Mouse (Mus musculus) embryonic facial prominence, embryonic 15.5 days (tissue): ENCODE data around the gene Slc8a1. TPM values are rescaled to one million over a fixed set of nuclear protein-coding genes. Genes with fewer than 3 reads are reported as not detected.

Experiments used
- ATAC-seq: fragments of 200-750 bp; cut with Nextera tagmentation; 2 replicates; pipeline ENCODE4 v1.8.0; 2017; ENCODE audit warnings: low read depth, moderate TSS enrichment; ENCODE audit not compliant: insufficient number of reproducible peaks, low FRiP score, low TSS enrichment
- H3K27ac ChIP-seq: fragments of 300-500 bp; sonication (generic); replicated peaks from 2 replicates; pipeline ENCODE4 v1.5.1; 2015; ENCODE audit warnings: mild to moderate bottlenecking, inconsistent platforms
- H3K27me3 ChIP-seq: fragments of 300-500 bp; sonication (generic); 2 replicates; pipeline ENCODE4 v1.6.1; 2015; ENCODE audit warnings: inconsistent platforms
- H3K36me3 ChIP-seq: fragments of 300-500 bp; sonication (generic); 2 replicates; pipeline ENCODE4 v1.6.1; 2015; ENCODE audit warnings: mild to moderate bottlenecking, inconsistent platforms
- H3K4me1 ChIP-seq: fragments of 300-500 bp; sonication (generic); 2 replicates; pipeline ENCODE4 v1.6.1; 2015; ENCODE audit warnings: inconsistent platforms
- H3K4me2 ChIP-seq: fragments of 300-500 bp; sonication (generic); replicated peaks from 2 replicates; pipeline ENCODE4 v1.6.1; 2015; ENCODE audit warnings: mild to moderate bottlenecking, inconsistent platforms
- H3K4me3 ChIP-seq: fragments of 300-500 bp; sonication (generic); replicated peaks from 2 replicates; pipeline ENCODE4 v1.5.1; 2015; ENCODE audit warnings: mild to moderate bottlenecking, inconsistent platforms
- H3K9ac ChIP-seq: fragments of 300-500 bp; sonication (generic); 2 replicates; pipeline ENCODE4 v1.6.1; 2015; ENCODE audit warnings: inconsistent platforms
- H3K9me3 ChIP-seq: fragments of 300-500 bp; sonication (generic); replicated peaks from 2 replicates; pipeline ENCODE4 v1.6.1; 2016; ENCODE audit warnings: inconsistent platforms
- WGBS: fragments of 180-500 bp; shearing (Covaris S2); methylation state at CpG from one replicate; pipeline ENCODE4 v1.1.7; 2015; 5-methylcytosine and 5-hydroxymethylcytosine counted together
- polyA plus RNA-seq: library from polyadenylated mRNA; unstranded; fragments of >200 nt; fragmentation: Nextera tagmentation; extraction: Ambion mirVana; gene quantifications from 2 replicates; pipeline ENCODE4 v1.2.1, GENCODE M21; 2015

Slc8a1 gene
- polyA plus RNA-seq, 1 experiment from 2014 or later, result 3.3 TPM

DNA sequence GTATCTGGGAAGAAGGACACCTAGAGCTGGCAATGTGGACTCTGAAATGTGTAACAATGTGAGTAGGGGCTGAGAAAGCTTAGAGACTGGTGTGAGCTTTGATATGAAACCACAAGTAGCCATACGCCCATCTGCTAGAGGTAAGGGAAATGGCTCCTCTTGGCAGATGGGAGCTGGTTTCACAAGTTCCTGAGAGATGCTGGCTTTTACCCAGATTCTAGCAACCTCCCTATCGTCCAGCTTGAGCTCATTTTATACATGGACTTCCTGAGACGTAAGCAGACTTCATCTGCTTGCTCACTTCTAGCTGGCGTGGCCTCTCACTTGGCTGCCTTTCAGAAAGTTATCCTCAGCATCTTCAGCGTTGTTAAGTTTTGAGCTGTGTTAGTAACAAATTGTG, 119.7 kb downstream of the Slc8a1 start:
- Histone ChIP-seq H3K9me3 (no peaks in the 10 kb centered on the region), H3K4me3 (no peak overlapping the region), H3K36me3 (no peaks in the 10 kb centered on the region), H3K27me3 (no peaks in the 10 kb centered on the region), H3K27ac (no peak overlapping the region), H3K9ac (no peak overlapping the region), H3K4me1 (no peaks in the 10 kb centered on the region), H3K4me2 (no peak overlapping the region)
- WGBS, result 75% methylated on average over 5 of the region's 5 CpGs
- ATAC-seq, result no peak

DNA sequence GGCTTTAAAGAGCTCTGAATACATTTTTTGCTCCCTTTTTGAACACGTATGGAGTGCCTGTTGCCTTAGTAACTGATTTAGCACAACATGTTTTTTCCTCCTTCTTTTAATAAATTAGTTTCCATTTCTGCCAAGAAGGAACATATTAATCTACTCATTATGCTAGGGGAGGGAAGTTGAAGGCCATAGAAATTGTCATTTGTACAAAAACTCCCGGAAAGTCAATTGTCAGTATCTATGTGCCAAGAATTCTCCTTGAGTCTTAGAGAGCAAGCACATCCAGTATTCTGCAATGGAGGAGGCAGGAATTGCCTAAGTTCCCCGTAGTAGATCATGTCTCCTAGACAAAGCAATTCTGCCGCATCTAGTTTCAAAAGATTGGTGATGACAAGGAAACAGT, 121.9 kb downstream of the Slc8a1 start:
- Histone ChIP-seq H3K27ac (no peak overlapping the region), H3K4me2 (no peak overlapping the region), H3K9ac (no peak overlapping the region), H3K36me3 (no peaks in the 10 kb centered on the region), H3K4me1 (no peaks in the 10 kb centered on the region), H3K9me3 (no peaks in the 10 kb centered on the region), H3K4me3 (no peak overlapping the region), H3K27me3 (no peaks in the 10 kb centered on the region)
- WGBS, result 75% methylated on average over 4 of the region's 4 CpGs
- ATAC-seq, result no peak

DNA sequence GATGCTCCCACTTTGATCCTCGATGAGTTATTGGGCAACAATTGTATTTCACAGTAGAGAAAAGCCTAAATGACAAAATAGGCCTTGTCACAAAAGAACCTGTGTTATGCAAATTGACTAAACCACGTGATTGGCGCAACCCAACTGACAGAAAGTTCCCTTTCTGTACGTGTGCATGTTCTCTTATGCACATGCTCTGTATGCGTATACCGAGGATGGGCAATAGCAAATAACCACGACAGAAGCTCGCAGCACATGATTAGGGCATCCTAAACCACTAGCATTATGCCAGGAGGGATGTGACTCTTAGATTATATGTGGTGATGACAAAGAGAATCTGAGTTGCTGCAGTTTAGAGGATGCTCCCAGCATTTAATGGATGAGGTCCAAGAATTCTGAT, 122.8 kb downstream of the Slc8a1 start:
- Histone ChIP-seq H3K4me2 (no peak overlapping the region), H3K36me3 (no peaks in the 10 kb centered on the region), H3K27ac (no peak overlapping the region), H3K9ac (no peak overlapping the region), H3K4me1 (no peaks in the 10 kb centered on the region), H3K9me3 (no peaks in the 10 kb centered on the region), H3K27me3 (no peaks in the 10 kb centered on the region), H3K4me3 (no peak overlapping the region)
- no peak for ATAC-seq
- 86% methylated on average over 8 of the region's 8 CpGs for WGBS

DNA sequence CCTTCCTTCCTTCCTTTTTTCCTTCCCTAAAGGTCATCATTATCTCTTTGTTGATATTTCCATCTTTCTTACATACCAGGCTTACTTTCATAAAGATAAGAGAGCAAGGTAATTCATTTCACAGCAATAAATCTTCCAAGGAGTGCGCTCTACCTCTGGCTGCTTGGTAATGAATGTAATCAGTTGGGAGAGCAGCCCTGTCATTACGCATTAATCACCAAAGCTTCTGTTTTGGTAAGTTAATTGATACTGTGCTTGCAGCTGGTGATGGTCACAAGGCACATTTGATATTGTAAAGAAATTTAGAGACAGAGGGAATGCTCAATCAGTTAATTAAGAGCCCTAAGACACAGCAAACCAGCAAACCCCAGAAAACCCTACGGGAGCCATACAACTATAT, 130.7 kb downstream of the Slc8a1 start:
- 83% methylated on average over 3 of the region's 3 CpGs for WGBS
- Histone ChIP-seq H3K4me2 (no peak overlapping the region), H3K4me1 (0 out of 2 replicates have a peak, but pooled peaks cover 4% of the 10 kb centered on the region), H3K9ac (no peak overlapping the region), H3K9me3 (no peaks in the 10 kb centered on the region), H3K27me3 (no peaks in the 10 kb centered on the region), H3K36me3 (no peaks in the 10 kb centered on the region), H3K27ac (no peak overlapping the region), H3K4me3 (no peak overlapping the region)
- ATAC-seq, result no peak

DNA sequence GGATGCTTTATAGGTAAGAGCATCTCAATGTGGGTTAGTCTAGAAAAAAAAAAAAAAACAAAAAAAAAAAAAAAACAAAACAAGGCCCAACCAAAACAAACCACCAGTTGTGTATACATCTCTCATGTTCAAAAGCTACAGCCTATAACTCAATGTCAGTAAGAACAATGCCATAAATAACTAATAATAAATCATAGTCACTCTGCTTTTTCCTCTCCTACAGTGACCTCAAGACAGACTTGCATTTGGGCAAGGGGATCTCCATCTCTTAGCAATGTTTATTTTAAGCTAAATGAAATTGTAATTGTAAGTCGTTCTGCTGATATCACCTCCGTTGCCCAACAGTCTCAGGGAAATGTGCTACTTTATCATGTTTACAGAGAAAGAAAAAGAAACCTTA, 132.1 kb downstream of the Slc8a1 start:
- Histone ChIP-seq H3K27me3 (no peaks in the 10 kb centered on the region), H3K9me3 (no peaks in the 10 kb centered on the region), H3K4me3 (no peak overlapping the region), H3K36me3 (no peaks in the 10 kb centered on the region), H3K4me2 (no peak overlapping the region), H3K4me1 (0 out of 2 replicates have a peak, but pooled peaks cover 4% of the 10 kb centered on the region), H3K9ac (no peak overlapping the region), H3K27ac (no peak overlapping the region)
- ATAC-seq, result no peak
- WGBS, result 82% methylated on average over 2 of the region's 2 CpGs

DNA sequence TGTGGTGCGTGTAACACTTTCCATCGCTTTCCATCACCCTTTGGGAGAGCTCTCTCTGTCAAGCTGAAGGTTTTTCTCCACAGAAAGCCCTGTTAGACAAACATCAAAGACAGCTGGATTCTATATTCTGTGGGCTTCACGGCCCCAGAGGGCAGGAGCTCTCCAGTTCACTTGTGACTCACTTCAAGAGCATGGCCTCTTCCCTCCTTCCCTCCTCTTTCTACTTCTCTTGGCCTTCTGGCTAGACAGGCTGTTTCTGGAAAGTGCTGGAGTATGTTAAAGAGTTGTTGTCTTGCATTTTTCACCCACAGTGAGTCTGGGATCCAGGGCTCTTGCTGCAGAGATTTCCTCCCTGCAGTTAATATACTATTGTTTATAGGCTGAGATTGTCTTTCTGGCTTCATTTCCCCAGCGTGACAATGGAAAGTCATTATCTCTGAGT, 132.9 kb downstream of the Slc8a1 start:
- H3K9me3 ChIP-seq, result no peaks in the 10 kb centered on the region
- H3K4me3 ChIP-seq, result no peak overlapping the region
- no peak overlapping the region for H3K4me2 ChIP-seq
- no peaks in the 10 kb centered on the region for H3K27me3 ChIP-seq
- no peak; the same call in 1 of the 2 replicates for ATAC-seq
- no peak overlapping the region for H3K9ac ChIP-seq
- no peaks in the 10 kb centered on the region for H3K36me3 ChIP-seq
- H3K4me1 ChIP-seq, result 0 out of 2 replicates have a peak, but pooled peaks cover 4% of the 10 kb centered on the region
- 40% methylated on average over 4 of the region's 4 CpGs for WGBS
- peak overlapping the region; percentile 22; the same call in 1 of the 2 replicates for H3K27ac ChIP-seq

DNA sequence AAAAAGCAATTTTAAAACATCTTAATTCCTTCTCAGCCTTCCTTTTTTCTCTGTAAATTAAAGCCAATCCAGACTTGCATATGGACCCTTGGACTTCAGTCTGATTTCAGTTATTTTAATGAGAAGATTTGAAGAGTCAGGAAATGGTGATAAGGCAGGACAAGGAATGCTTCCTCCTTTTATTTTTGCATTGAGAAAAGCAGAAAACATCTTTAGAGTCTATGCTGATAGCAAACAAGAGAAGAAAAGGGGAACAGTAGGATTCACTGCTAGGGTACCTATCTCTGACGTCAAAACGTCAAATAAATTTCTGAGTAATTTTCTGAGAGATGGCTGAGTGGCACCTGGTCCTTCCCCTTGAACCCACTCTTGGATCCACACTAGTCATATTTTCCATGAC, 139.1 kb downstream of the Slc8a1 start:
- no peaks in the 10 kb centered on the region for H3K27me3 ChIP-seq
- no peaks in the 10 kb centered on the region for H3K4me1 ChIP-seq
- no peak overlapping the region for H3K27ac ChIP-seq
- H3K9ac ChIP-seq, result no peak overlapping the region
- ATAC-seq, result no peak
- no peak overlapping the region for H3K4me3 ChIP-seq
- no peak overlapping the region for H3K4me2 ChIP-seq
- 83% methylated on average over 2 of the region's 2 CpGs for WGBS
- H3K9me3 ChIP-seq, result no peaks in the 10 kb centered on the region
- no peaks in the 10 kb centered on the region for H3K36me3 ChIP-seq

DNA sequence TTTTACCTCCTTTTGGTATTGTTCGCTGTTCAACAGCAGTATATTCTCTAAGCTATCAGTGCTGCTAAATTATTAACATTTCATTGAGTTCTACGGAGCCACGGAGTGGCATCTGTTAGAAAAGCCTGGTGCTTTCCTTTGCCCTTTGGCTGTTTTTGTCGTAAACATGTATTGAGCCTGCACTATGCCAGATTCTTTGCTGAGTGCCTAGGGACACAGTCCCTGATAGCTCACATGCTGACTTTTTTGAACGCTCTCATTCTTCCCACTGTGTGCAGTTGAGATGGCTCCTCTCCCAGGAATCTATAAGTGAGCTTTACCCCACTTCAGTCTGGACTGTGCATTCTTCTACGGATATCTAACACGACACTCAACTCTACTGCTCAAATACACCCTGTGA, 148.4 kb downstream of the Slc8a1 start:
- no peak overlapping the region for H3K4me3 ChIP-seq
- WGBS, result 60% methylated on average over 7 of the region's 7 CpGs
- no peaks in the 10 kb centered on the region for H3K27me3 ChIP-seq
- no peaks in the 10 kb centered on the region for H3K4me1 ChIP-seq
- no peaks in the 10 kb centered on the region for H3K9me3 ChIP-seq
- no peak for ATAC-seq
- H3K36me3 ChIP-seq, result no peaks in the 10 kb centered on the region
- no peak overlapping the region for H3K4me2 ChIP-seq
- no peak overlapping the region for H3K27ac ChIP-seq
- no peak overlapping the region for H3K9ac ChIP-seq

DNA sequence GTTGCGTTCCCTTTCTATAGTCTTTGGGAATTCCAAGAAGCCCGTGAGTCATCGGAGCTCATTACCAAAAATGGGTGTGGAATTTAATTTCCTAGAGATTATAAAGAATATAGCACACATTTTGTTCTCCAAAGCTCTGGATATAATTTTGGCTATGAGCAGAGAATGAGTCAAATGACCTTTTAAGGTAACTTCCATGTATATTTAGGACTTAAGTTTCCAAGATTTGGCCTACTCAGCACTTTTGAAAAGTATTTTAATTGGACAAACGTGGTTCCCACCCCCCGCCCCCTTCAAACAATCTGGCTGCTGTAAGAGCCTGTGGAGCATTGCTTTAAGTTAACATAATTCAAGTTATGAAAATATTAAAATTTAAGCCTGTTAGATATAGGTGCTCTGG, 151.4 kb downstream of the Slc8a1 start:
- H3K27me3 ChIP-seq, result no peaks in the 10 kb centered on the region
- 71% methylated on average over 5 of the region's 5 CpGs for WGBS
- H3K36me3 ChIP-seq, result no peaks in the 10 kb centered on the region
- H3K4me2 ChIP-seq, result no peak overlapping the region
- H3K9ac ChIP-seq, result no peak overlapping the region
- ATAC-seq, result no peak
- H3K4me1 ChIP-seq, result no peaks in the 10 kb centered on the region
- no peak overlapping the region for H3K27ac ChIP-seq
- H3K9me3 ChIP-seq, result no peaks in the 10 kb centered on the region
- H3K4me3 ChIP-seq, result no peak overlapping the region

DNA sequence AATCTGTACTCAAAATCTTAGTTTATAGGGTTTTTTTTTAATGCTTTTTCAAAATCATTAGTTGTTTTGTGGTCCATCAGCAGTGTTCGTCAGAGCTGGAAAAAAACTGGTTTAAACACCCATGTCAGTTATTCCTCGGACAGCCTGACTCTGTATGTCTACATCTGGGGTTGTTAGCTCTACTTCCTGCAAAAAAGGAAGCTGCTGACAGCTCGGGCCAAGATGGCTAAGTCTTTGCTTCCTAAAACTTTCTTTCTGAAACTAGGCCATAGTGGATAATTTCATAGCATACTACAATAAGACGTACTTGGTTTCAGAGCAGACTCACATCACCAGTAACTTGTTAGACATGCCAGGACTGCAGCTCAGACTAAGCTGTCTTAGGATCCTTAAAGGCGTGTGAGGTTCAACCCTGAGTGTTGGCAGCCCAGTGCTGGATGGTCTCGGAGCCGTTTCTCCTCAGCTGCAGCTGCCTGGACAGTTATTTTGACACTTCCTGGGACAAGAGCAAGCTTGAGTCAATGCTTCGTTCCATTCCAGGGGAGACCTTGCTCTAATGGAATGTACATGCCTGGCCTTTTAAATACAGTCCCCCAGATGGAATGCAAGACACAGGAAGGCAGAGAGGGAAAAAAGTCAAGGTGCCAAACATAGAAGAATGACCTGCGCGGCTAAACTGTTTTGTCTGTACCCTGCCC, 158.3 kb downstream of the Slc8a1 start:
- no peak overlapping the region for H3K4me2 ChIP-seq
- H3K27me3 ChIP-seq, result no peaks in the 10 kb centered on the region
- WGBS, result 49% methylated on average over 10 of the region's 10 CpGs
- no peak overlapping the region for H3K9ac ChIP-seq
- no peak overlapping the region for H3K4me3 ChIP-seq
- no peak for ATAC-seq
- H3K27ac ChIP-seq, result no peak overlapping the region
- no peaks in the 10 kb centered on the region for H3K9me3 ChIP-seq
- H3K36me3 ChIP-seq, result no peaks in the 10 kb centered on the region
- 0 out of 2 replicates have a peak, but pooled peaks cover 7% of the 10 kb centered on the region for H3K4me1 ChIP-seq

DNA sequence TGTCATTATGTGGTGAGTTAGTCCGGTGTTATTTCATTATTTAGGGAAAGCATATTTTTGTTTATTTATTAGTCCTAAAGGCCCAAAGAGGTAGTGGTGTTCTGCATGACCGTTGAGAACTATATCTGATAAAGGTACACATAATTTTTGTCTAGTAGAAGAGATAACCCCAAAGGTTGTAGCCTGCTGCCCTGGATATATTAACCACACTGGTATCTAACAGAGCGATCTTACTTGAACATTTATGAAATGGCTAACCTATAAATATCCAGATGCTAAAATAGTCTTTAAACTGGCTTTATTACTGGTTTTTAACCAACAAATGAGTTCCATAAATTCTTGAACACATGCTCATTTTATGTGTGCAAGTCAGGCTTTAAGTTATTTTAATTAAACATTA, 161.3 kb downstream of the Slc8a1 start:
- H3K4me3 ChIP-seq, result no peak overlapping the region
- H3K4me1 ChIP-seq, result 0 out of 2 replicates have a peak, but pooled peaks cover 7% of the 10 kb centered on the region
- ATAC-seq, result no peak
- H3K36me3 ChIP-seq, result no peaks in the 10 kb centered on the region
- no peak overlapping the region for H3K9ac ChIP-seq
- H3K9me3 ChIP-seq, result no peaks in the 10 kb centered on the region
- H3K27ac ChIP-seq, result no peak overlapping the region
- H3K27me3 ChIP-seq, result no peaks in the 10 kb centered on the region
- no peak overlapping the region for H3K4me2 ChIP-seq
- WGBS, result 91% methylated on average over 3 of the region's 3 CpGs
